Mouse (Mus musculus): Measurements from ENCODE around the gene Capn15.

GRCm38 (mm10) chr17:26018388-26018787 lies 32.8 kb upstream of the Capn15 start:
- TF ChIP-seq CTCF (conservative IDR thresholded peaks at IDR 0.05; ENCODE audit: low read length) (no peak), NANOG (IDR thresholded peaks at IDR 0.05; ENCODE audit: borderline replicate concordance, low read length) (no peak)

Data from E14TG2a.4 (cell line).